Mouse (Mus musculus) neural tube, embryonic 12.5 days (tissue): ENCODE measurements around the gene Wasf2. TPM values are rescaled to one million over a fixed set of nuclear protein-coding genes. Genes with fewer than 3 reads are reported as not detected.
A peak's percentile ranks its signal among the peaks of the same experiment; 100 is the strongest.

Experiments used
- ATAC-seq: fragments of 200-750 bp; cut with Nextera tagmentation; 2 replicates; pipeline ENCODE4 v1.8.0; 2017; ENCODE audit warnings: low read depth, mild to moderate bottlenecking, moderate TSS enrichment, moderate library complexity; ENCODE audit not compliant: low FRiP score
- H3K27ac ChIP-seq: fragments of 300-500 bp; sonication (generic); 2 replicates; pipeline ENCODE4 v1.5.1; 2016
- H3K27me3 ChIP-seq: fragments of 300-500 bp; sonication (generic); replicated peaks from 2 replicates; pipeline ENCODE4 v1.6.1; 2016; ENCODE audit warnings: mild to moderate bottlenecking
- H3K36me3 ChIP-seq: fragments of 300-500 bp; sonication (generic); 2 replicates; pipeline ENCODE4 v1.6.1; 2016; ENCODE audit warnings: mild to moderate bottlenecking
- H3K4me1 ChIP-seq: fragments of 300-500 bp; sonication (generic); 2 replicates; pipeline ENCODE4 v1.6.1; 2016
- H3K4me2 ChIP-seq: fragments of 300-500 bp; sonication (generic); replicated peaks from 2 replicates; pipeline ENCODE4 v1.6.1; 2016; ENCODE audit warnings: mild to moderate bottlenecking
- H3K4me3 ChIP-seq: fragments of 300-500 bp; sonication (generic); 2 replicates; pipeline ENCODE4 v1.5.1; 2016
- H3K9ac ChIP-seq: fragments of 300-500 bp; sonication (generic); 2 replicates; pipeline ENCODE4 v1.6.1; 2016; ENCODE audit warnings: mild to moderate bottlenecking
- H3K9me3 ChIP-seq: fragments of 300-500 bp; sonication (generic); 2 replicates; pipeline ENCODE4 v1.6.1; 2016; ENCODE audit warnings: mild to moderate bottlenecking
- WGBS: fragments of 180-500 bp; shearing (Covaris S2); methylation state at CpG from one replicate; pipeline ENCODE4 v1.1.7; 2016; 5-methylcytosine and 5-hydroxymethylcytosine counted together
- polyA plus RNA-seq: library from polyadenylated mRNA; unstranded; fragments of >200 nt; fragmentation: Nextera tagmentation; extraction: Ambion mirVana; gene quantifications from 2 replicates; pipeline ENCODE4 v1.2.1, GENCODE M21; 2016

Wasf2 gene
- polyA plus RNA-seq, 1 experiment from 2014 or later = 30.5 TPM

GRCm38 (mm10) chr4:133184898-133185665 lies 54.8 kb downstream of the Wasf2 start:
- Histone ChIP-seq H3K9ac (no peak overlapping the region), H3K27ac (no peak overlapping the region), H3K27me3 (no peaks in the 10 kb centered on the region), H3K36me3 (peaks cover 30% of the 10 kb centered on the region), H3K4me1 (peaks cover 15% of the 10 kb centered on the region), H3K4me2 (no peak overlapping the region), H3K4me3 (no peak overlapping the region), H3K9me3 (no peaks in the 10 kb centered on the region)
- no peak for ATAC-seq
- WGBS = 40% methylated on average over 15 of the region's 15 CpGs

GRCm38 (mm10) chr4:133185893-133186292 lies 55.6 kb downstream of the Wasf2 start:
- Histone ChIP-seq H3K9ac (no peak overlapping the region), H3K4me1 (peaks cover 15% of the 10 kb centered on the region), H3K4me3 (no peak overlapping the region), H3K36me3 (peaks cover 38% of the 10 kb centered on the region), H3K4me2 (no peak overlapping the region), H3K9me3 (no peaks in the 10 kb centered on the region), H3K27me3 (no peaks in the 10 kb centered on the region), H3K27ac (no peak overlapping the region)
- 75% methylated on average over 8 of the region's 8 CpGs for WGBS
- no peak for ATAC-seq

- H3K27me3 ChIP-seq = no peaks in the 10 kb centered on the region
- no peak overlapping the region for H3K4me2 ChIP-seq
- H3K4me3 ChIP-seq = no peak overlapping the region
- ATAC-seq = no peak
- peaks cover 15% of the 10 kb centered on the region for H3K4me1 ChIP-seq
- no peak overlapping the region for H3K9ac ChIP-seq
- H3K9me3 ChIP-seq = no peaks in the 10 kb centered on the region
- peaks cover 47% of the 10 kb centered on the region for H3K36me3 ChIP-seq
- whole genome bisulfite sequencing = 96% methylated on average over 5 of the region's 5 CpGs
- no peak overlapping the region for H3K27ac ChIP-seq
These were observed 56.6 kb downstream of the Wasf2 start for GRCm38 (mm10) chr4:133186856-133187255.

GRCm38 (mm10) chr4:133189396-133189795 lies 59.1 kb downstream of the Wasf2 start:
- Histone ChIP-seq H3K27me3 (no peaks in the 10 kb centered on the region), H3K9me3 (no peaks in the 10 kb centered on the region), H3K36me3 (peaks cover 70% of the 10 kb centered on the region), H3K9ac (no peak overlapping the region), H3K4me2 (no peak overlapping the region), H3K27ac (no peak overlapping the region), H3K4me1 (peaks cover 9% of the 10 kb centered on the region), H3K4me3 (no peak overlapping the region)
- 76% methylated on average over 10 of the region's 10 CpGs for WGBS
- no peak for ATAC-seq

- WGBS = 84% methylated on average over 11 of the region's 11 CpGs
These were observed 64.2 kb downstream of the Wasf2 start for GRCm38 (mm10) chr4:133194482-133194881.

GRCm38 (mm10) chr4:133195014-133195413 lies 64.7 kb downstream of the Wasf2 start:
- Histone ChIP-seq H3K36me3 (peaks cover 52% of the 10 kb centered on the region), H3K27me3 (no peaks in the 10 kb centered on the region), H3K4me2 (no peak overlapping the region)

More at GRCm38 (mm10) chr4:133194482-133194881, 64.2 kb downstream of the Wasf2 start:
- Histone ChIP-seq H3K27me3 (no peaks in the 10 kb centered on the region), H3K4me2 (no peak overlapping the region), H3K36me3 (peaks cover 57% of the 10 kb centered on the region), H3K27ac (no peak overlapping the region), H3K4me1 (peaks cover 33% of the 10 kb centered on the region), H3K9ac (no peak overlapping the region), H3K9me3 (no peaks in the 10 kb centered on the region), H3K4me3 (no peak overlapping the region)
- ATAC-seq = no peak

GRCm38 (mm10) chr4:133196136-133196535 lies 65.8 kb downstream of the Wasf2 start:
- H3K4me3 ChIP-seq = no peak overlapping the region
- 78% methylated on average over 2 of the region's 2 CpGs for WGBS
- no peaks in the 10 kb centered on the region for H3K9me3 ChIP-seq
- no peaks in the 10 kb centered on the region for H3K27me3 ChIP-seq
- peaks cover 50% of the 10 kb centered on the region for H3K4me1 ChIP-seq
- H3K4me2 ChIP-seq = no peak overlapping the region
- H3K36me3 ChIP-seq = peaks cover 42% of the 10 kb centered on the region
- no peak overlapping the region for H3K27ac ChIP-seq
- ATAC-seq = no peak
- H3K9ac ChIP-seq = no peak overlapping the region

More at GRCm38 (mm10) chr4:133195014-133195413, 64.7 kb downstream of the Wasf2 start:
- Histone ChIP-seq H3K4me1 (peaks cover 38% of the 10 kb centered on the region), H3K27ac (no peak overlapping the region), H3K9me3 (no peaks in the 10 kb centered on the region), H3K4me3 (no peak overlapping the region), H3K9ac (no peak overlapping the region)
- ATAC-seq = no peak
- 82% methylated on average over 4 of the region's 4 CpGs for WGBS

- 9% methylated on average over 7 of the region's 7 CpGs for WGBS
- H3K4me2 ChIP-seq = no peak overlapping the region; the same call in 1 of the 2 replicates
- H3K9ac ChIP-seq = no peak overlapping the region
- H3K27me3 ChIP-seq = no peaks in the 10 kb centered on the region
- H3K27ac ChIP-seq = peak overlapping the region; percentile 42; the same call in 1 of the 2 replicates
- no peaks in the 10 kb centered on the region for H3K9me3 ChIP-seq
- H3K4me3 ChIP-seq = no peak overlapping the region
- peaks cover 35% of the 10 kb centered on the region for H3K36me3 ChIP-seq
- no peak for ATAC-seq
- H3K4me1 ChIP-seq = peaks cover 53% of the 10 kb centered on the region
These were observed 66.5 kb downstream of the Wasf2 start for GRCm38 (mm10) chr4:133196852-133197251.

GRCm38 (mm10) chr4:133197355-133197754 lies 67.0 kb downstream of the Wasf2 start:
- Histone ChIP-seq H3K27me3 (no peaks in the 10 kb centered on the region), H3K9ac (0 out of 2 replicates have a peak overlapping the region, but pooled peaks have one; percentile 33), H3K27ac (peak overlapping the region; percentile 42), H3K4me3 (no peak overlapping the region), H3K36me3 (peaks cover 32% of the 10 kb centered on the region), H3K4me2 (no peak overlapping the region), H3K4me1 (peaks cover 53% of the 10 kb centered on the region), H3K9me3 (no peaks in the 10 kb centered on the region)
- no peak for ATAC-seq
- 6% methylated on average over 5 of the region's 5 CpGs for WGBS

- 11% methylated on average over 13 of the region's 13 CpGs for WGBS
- Histone ChIP-seq H3K27me3 (no peaks in the 10 kb centered on the region), H3K4me3 (no peak overlapping the region), H3K4me2 (peak overlapping the region; percentile 9; the same call in 1 of the 2 replicates), H3K9me3 (no peaks in the 10 kb centered on the region), H3K4me1 (peaks cover 53% of the 10 kb centered on the region), H3K9ac (0 out of 2 replicates have a peak overlapping the region, but pooled peaks have one; percentile 33), H3K36me3 (peaks cover 27% of the 10 kb centered on the region), H3K27ac (peak overlapping the region; percentile 42)
- ATAC-seq = 0 out of 2 replicates have a peak, but pooled peaks have one; percentile 23
These were observed 67.5 kb downstream of the Wasf2 start for GRCm38 (mm10) chr4:133197801-133198286.

GRCm38 (mm10) chr4:133198337-133199180 lies 68.3 kb downstream of the Wasf2 start:
- ATAC-seq = peak; percentile 35; the same call in 1 of the 2 replicates
- H3K9me3 ChIP-seq = no peaks in the 10 kb centered on the region
- H3K4me1 ChIP-seq = peaks cover 54% of the 10 kb centered on the region
- H3K4me2 ChIP-seq = peak overlapping the region; percentile 22
- no peaks in the 10 kb centered on the region for H3K27me3 ChIP-seq
- 0 out of 2 replicates have a peak overlapping the region, but pooled peaks have one; percentile 13 for H3K9ac ChIP-seq
- WGBS = 10% methylated on average over 19 of the region's 19 CpGs
- peaks cover 21% of the 10 kb centered on the region; the same call in 1 of the 2 replicates for H3K36me3 ChIP-seq
- H3K4me3 ChIP-seq = no peak overlapping the region
- H3K27ac ChIP-seq = peak overlapping the region; percentile 57

GRCm38 (mm10) chr4:133199743-133200142 lies 69.4 kb downstream of the Wasf2 start:
- H3K9ac ChIP-seq = no peak overlapping the region
- peaks cover 63% of the 10 kb centered on the region for H3K4me1 ChIP-seq
- peaks cover 9% of the 10 kb centered on the region; the same call in 1 of the 2 replicates for H3K36me3 ChIP-seq
- no peaks in the 10 kb centered on the region for H3K9me3 ChIP-seq
- 71% methylated on average over 6 of the region's 6 CpGs for WGBS
- no peaks in the 10 kb centered on the region for H3K27me3 ChIP-seq
- no peak for ATAC-seq
- H3K4me2 ChIP-seq = no peak overlapping the region
- no peak overlapping the region for H3K4me3 ChIP-seq
- H3K27ac ChIP-seq = no peak overlapping the region
